Mouse (Mus musculus) lung, embryonic 15.5 days (tissue): ENCODE measurements around the gene Grik4. TPM values are rescaled to one million over a fixed set of nuclear protein-coding genes. Genes with fewer than 3 reads are reported as not detected.

Source experiments
- ATAC-seq: fragments of 200-750 bp; cut with Nextera tagmentation; 2 replicates; pipeline ENCODE4 v1.8.0; 2017; ENCODE audit warnings: moderate number of reproducible peaks, borderline replicate concordance; ENCODE audit not compliant: low FRiP score, low TSS enrichment; ENCODE audit errors: extremely low read depth
- H3K27ac ChIP-seq: fragments of 300-500 bp; sonication (generic); 2 replicates; pipeline ENCODE4 v1.5.1; 2015; ENCODE audit warnings: moderate library complexity, mild to moderate bottlenecking, inconsistent platforms
- H3K27me3 ChIP-seq: fragments of 300-500 bp; sonication (generic); 2 replicates; pipeline ENCODE4 v1.6.1; 2015; ENCODE audit warnings: inconsistent platforms
- H3K36me3 ChIP-seq: fragments of 300-500 bp; sonication (generic); 2 replicates; pipeline ENCODE4 v1.6.1; 2015; ENCODE audit warnings: inconsistent platforms
- H3K4me1 ChIP-seq: fragments of 300-500 bp; sonication (generic); 2 replicates; pipeline ENCODE4 v1.6.1; 2015; ENCODE audit warnings: inconsistent platforms
- H3K4me2 ChIP-seq: fragments of 300-500 bp; sonication (generic); 2 replicates; pipeline ENCODE4 v1.6.1; 2015; ENCODE audit warnings: inconsistent platforms, mild to moderate bottlenecking, moderate library complexity
- H3K4me3 ChIP-seq: fragments of 300-500 bp; sonication (generic); 2 replicates; pipeline ENCODE4 v1.5.1; 2015; ENCODE audit warnings: mild to moderate bottlenecking, inconsistent platforms
- H3K9ac ChIP-seq: fragments of 300-500 bp; sonication (generic); 2 replicates; pipeline ENCODE4 v1.6.1; 2015; ENCODE audit warnings: inconsistent platforms
- H3K9me3 ChIP-seq: fragments of 300-500 bp; sonication (generic); 2 replicates; pipeline ENCODE4 v1.6.1; 2016; ENCODE audit warnings: inconsistent platforms
- WGBS: fragments of 180-500 bp; shearing (Covaris S2); methylation state at CpG from one replicate; pipeline ENCODE4 v1.1.7; 2015; 5-methylcytosine and 5-hydroxymethylcytosine counted together
- polyA plus RNA-seq: library from polyadenylated mRNA; unstranded; fragments of >200 nt; fragmentation: Nextera tagmentation; extraction: Ambion mirVana; gene quantifications from 2 replicates; pipeline ENCODE4 v1.2.1, GENCODE M21; 2015

Grik4 gene
- polyA plus RNA-seq, 1 experiment from 2014 or later = 3.1 TPM

DNA sequence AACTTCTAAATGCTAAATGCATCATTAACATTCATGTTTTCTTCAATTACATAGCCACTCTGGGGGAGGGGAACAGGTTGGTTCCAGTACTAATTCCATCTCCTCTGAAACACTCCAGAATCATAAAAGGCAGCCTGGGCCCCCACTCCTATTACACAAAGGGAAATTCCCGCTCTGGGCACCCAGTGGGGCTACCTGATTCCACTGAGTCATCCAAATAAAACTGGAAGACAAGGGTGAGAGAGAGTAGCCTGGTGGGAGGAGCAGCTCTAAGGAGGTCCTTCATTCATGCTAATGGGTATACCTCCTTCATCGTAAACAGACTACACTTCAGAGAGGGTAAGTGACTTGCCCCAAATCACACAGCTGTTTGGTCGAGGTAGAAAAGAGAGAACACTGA lies 85.7 kb downstream of the Grik4 start:
- no peak for ATAC-seq
- no peak overlapping the region for H3K9ac ChIP-seq
- H3K4me1 ChIP-seq = peaks cover 32% of the 10 kb centered on the region
- WGBS = 62% methylated on average over 3 of the region's 3 CpGs
- H3K36me3 ChIP-seq = no peaks in the 10 kb centered on the region
- no peaks in the 10 kb centered on the region for H3K9me3 ChIP-seq
- H3K4me3 ChIP-seq = no peak overlapping the region
- H3K27me3 ChIP-seq = no peaks in the 10 kb centered on the region
- no peak overlapping the region for H3K27ac ChIP-seq
- no peak overlapping the region for H3K4me2 ChIP-seq

DNA sequence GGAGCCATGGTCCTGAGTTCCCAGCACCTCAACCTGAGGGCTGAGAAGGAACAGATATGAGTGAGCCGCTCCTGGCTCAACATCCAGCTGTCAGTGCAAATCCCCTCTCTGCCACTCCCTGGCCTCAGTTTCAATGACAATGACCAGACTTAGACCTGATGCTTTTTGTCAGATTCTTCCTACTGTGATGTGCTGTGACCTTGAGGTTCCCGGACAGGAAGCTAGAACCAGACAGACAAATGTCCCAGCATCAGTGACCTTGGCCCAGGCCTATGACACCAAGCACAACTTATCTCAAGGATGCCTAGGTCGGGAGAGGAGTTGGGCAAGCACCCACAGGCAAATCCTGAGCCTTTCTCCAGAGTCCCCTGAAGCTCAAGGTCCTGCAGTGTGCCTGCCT lies 86.5 kb downstream of the Grik4 start:
- H3K9me3 ChIP-seq = no peaks in the 10 kb centered on the region
- H3K27ac ChIP-seq = no peak overlapping the region
- H3K4me2 ChIP-seq = no peak overlapping the region
- H3K36me3 ChIP-seq = no peaks in the 10 kb centered on the region
- no peak for ATAC-seq
- no peaks in the 10 kb centered on the region for H3K27me3 ChIP-seq
- H3K4me3 ChIP-seq = no peak overlapping the region
- H3K4me1 ChIP-seq = peaks cover 32% of the 10 kb centered on the region
- H3K9ac ChIP-seq = no peak overlapping the region
- 73% methylated on average over 3 of the region's 3 CpGs for WGBS

DNA sequence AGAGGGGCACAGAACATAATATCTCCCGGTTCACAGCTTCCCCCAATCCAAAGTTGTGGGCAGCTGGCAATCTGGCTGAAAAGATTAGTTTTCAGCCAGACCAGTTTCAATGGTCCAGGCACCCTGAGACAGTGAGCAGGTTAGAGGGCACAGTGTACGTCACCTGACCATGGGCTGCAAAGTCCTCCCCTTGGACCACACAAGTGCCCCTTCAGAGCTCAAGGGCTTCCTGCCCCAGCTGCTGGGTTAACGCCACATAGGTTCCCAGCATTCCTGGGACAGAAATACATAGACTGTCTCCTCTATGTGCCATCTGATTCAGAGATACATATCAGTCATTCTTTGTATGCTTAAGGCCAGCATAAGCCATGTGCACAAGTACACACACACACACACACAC lies 91.2 kb downstream of the Grik4 start:
- H3K27me3 ChIP-seq = no peaks in the 10 kb centered on the region
- 69% methylated on average over 3 of the region's 3 CpGs for WGBS
- no peak overlapping the region for H3K9ac ChIP-seq
- H3K4me1 ChIP-seq = peaks cover 18% of the 10 kb centered on the region
- H3K9me3 ChIP-seq = no peaks in the 10 kb centered on the region
- H3K4me3 ChIP-seq = no peak overlapping the region
- no peaks in the 10 kb centered on the region for H3K36me3 ChIP-seq
- H3K27ac ChIP-seq = no peak overlapping the region
- H3K4me2 ChIP-seq = no peak overlapping the region
- ATAC-seq = no peak

DNA sequence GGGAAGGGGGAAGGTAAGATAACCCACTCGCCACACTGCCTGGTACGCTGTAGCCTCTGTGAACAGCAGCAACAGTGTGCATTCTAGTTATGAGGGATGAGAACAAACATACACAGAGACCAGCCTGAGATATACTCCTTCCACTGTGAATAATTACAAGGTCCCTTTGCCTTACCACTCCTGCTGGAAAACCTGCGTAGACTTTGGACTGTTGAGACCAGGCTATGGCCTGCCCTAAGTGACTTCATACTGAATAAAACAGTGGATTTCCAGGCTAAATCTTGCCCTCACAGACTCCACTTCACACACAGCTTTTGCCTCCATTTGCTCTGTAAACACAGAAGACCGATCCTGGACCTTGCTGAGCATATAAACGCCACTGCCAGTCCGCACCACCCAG lies 94.2 kb downstream of the Grik4 start:
- WGBS = 54% methylated on average over 6 of the region's 6 CpGs
- no peaks in the 10 kb centered on the region for H3K27me3 ChIP-seq
- no peak overlapping the region for H3K9ac ChIP-seq
- H3K4me3 ChIP-seq = no peak overlapping the region
- no peak; the same call in 1 of the 2 replicates for ATAC-seq
- no peaks in the 10 kb centered on the region for H3K9me3 ChIP-seq
- H3K4me1 ChIP-seq = peaks cover 25% of the 10 kb centered on the region
- H3K36me3 ChIP-seq = no peaks in the 10 kb centered on the region
- no peak overlapping the region for H3K4me2 ChIP-seq
- no peak overlapping the region for H3K27ac ChIP-seq

DNA sequence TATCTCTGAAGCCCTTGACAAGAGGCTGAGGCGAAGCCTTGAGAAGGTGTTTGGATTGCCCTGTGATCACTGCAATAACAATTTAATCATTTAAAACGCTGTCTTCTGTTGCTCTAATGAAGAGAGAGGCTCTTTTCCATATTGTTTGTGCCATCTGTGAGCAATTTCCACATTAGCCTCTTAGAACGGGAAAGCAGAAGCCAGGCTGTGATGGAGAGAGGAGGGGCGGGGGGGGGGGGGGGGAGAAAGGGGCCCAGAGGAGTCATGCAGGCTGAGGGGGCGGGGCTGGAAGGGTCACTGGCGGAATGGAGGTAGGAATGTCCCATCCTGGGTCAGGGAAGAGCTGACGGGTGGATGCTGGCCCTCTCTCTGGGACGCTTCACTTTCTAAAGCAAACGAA lies 96.2 kb downstream of the Grik4 start:
- ATAC-seq = no peak
- Histone ChIP-seq H3K27ac (no peak overlapping the region), H3K4me2 (no peak overlapping the region), H3K27me3 (no peaks in the 10 kb centered on the region), H3K4me3 (no peak overlapping the region), H3K9me3 (no peaks in the 10 kb centered on the region), H3K4me1 (peaks cover 25% of the 10 kb centered on the region), H3K36me3 (no peaks in the 10 kb centered on the region), H3K9ac (no peak overlapping the region)
- 24% methylated on average over 8 of the region's 9 CpGs for WGBS

DNA sequence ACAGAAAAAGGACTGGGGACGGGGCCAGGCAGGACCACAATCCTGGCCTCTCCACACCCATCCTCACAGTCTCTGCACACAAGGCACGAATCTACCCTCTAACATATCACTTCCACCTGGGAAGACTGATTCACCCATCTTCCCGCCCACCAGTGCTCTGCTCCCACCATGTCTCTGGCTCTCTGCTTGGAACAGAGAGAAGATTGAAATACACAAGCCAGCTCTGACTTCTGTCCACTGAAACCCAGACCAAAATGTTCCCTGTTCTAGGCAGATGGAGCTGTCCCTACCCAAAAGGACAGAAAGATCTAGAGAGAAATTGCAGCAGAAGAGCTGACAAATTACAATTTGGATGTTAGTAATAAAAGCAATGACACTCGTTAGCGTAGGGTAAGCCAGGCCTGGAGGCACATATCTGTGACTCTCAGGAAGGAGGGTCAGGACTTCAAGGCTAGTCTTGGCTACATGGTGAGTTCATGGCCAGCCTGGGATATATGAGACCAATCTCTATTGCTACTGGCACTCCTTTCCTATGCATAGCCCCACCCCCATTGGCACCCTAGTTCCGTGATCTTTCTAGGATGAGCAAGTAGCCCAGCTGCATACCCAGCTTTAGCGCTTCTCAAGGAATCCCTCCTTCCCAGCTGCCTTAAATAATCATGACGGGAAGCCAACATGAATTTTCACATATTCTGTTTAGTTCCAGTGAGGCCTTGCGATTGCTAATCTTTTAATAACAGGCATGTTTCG lies 97.4 kb downstream of the Grik4 start:
- WGBS = 71% methylated on average over 10 of the region's 10 CpGs
- Histone ChIP-seq H3K36me3 (no peaks in the 10 kb centered on the region), H3K4me2 (no peak overlapping the region), H3K27ac (no peak overlapping the region), H3K9ac (no peak overlapping the region), H3K9me3 (no peaks in the 10 kb centered on the region), H3K4me3 (no peak overlapping the region), H3K27me3 (no peaks in the 10 kb centered on the region), H3K4me1 (peaks cover 25% of the 10 kb centered on the region)
- ATAC-seq = no peak

DNA sequence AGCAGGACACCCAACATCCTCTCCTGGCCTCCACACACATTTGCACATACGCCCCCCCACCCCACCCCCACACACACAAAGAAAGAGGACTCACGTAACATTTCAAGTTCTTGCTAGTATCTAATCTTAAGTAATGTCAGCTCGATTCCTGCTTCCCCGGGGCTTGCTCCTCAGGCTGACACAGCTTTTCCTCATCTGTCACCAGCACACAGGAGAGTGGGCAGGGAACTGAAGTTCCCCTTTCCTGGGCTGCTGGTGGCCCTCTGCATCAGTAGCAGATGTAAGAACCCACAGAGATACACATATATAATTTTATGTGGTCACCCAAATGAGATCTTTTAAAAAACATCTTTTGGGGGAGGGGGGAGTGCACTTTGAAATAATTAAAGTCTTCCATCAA lies 98.2 kb downstream of the Grik4 start:
- WGBS = 43% methylated on average over 4 of the region's 4 CpGs
- H3K36me3 ChIP-seq = no peaks in the 10 kb centered on the region
- H3K4me2 ChIP-seq = no peak overlapping the region
- ATAC-seq = no peak
- H3K9me3 ChIP-seq = no peaks in the 10 kb centered on the region
- no peaks in the 10 kb centered on the region for H3K27me3 ChIP-seq
- H3K27ac ChIP-seq = no peak overlapping the region
- H3K9ac ChIP-seq = no peak overlapping the region
- H3K4me1 ChIP-seq = peaks cover 25% of the 10 kb centered on the region
- H3K4me3 ChIP-seq = no peak overlapping the region

DNA sequence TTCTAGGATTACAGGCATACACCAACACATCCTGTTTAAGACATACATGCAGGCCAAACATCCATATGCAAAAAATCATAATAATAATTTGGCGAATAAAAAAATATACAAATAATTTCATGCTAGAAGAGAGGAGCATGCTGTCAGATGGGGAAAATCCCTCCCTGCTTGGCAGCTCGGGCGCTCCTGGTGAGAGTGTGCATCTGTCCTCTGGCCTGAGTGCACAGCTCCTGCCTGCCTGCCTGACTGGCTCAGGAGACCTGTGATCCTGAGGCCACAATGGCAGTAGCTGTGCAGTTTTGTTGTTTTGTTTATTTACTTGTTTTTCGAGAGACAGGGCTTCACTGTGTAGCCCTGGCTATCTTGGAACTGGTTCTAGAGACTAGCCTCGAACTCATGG lies 100.0 kb downstream of the Grik4 start:
- Histone ChIP-seq H3K27me3 (no peaks in the 10 kb centered on the region), H3K36me3 (no peaks in the 10 kb centered on the region), H3K9me3 (no peaks in the 10 kb centered on the region), H3K27ac (no peak overlapping the region), H3K4me2 (no peak overlapping the region), H3K4me3 (no peak overlapping the region), H3K9ac (no peak overlapping the region), H3K4me1 (peaks cover 27% of the 10 kb centered on the region)
- ATAC-seq = no peak
- WGBS = 86% methylated on average over 5 of the region's 5 CpGs

DNA sequence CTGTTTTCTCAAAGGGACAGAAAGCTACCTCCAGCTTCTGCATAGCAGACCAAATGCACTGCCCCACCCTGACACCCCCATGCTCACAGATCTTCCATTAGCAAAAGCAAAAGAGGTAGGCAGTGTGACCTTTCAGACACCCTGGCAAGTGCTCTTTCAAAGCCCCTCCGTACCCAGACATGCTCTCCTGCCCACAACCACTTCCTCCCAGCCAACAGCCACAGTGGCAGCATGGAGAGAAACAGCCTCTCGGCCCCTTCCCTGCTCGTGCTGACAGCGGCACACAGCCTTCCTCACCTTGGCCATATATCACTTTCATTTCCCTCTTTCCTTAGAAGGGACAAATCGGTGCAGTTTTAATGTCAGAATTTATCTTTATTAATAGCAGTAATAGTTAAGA lies 106.0 kb downstream of the Grik4 start:
- Histone ChIP-seq H3K4me1 (peaks cover 26% of the 10 kb centered on the region), H3K27me3 (no peaks in the 10 kb centered on the region), H3K9ac (no peak overlapping the region), H3K36me3 (no peaks in the 10 kb centered on the region), H3K27ac (no peak overlapping the region), H3K4me3 (no peak overlapping the region), H3K4me2 (no peak overlapping the region), H3K9me3 (no peaks in the 10 kb centered on the region)
- WGBS = 57% methylated on average over 5 of the region's 5 CpGs
- no peak for ATAC-seq

DNA sequence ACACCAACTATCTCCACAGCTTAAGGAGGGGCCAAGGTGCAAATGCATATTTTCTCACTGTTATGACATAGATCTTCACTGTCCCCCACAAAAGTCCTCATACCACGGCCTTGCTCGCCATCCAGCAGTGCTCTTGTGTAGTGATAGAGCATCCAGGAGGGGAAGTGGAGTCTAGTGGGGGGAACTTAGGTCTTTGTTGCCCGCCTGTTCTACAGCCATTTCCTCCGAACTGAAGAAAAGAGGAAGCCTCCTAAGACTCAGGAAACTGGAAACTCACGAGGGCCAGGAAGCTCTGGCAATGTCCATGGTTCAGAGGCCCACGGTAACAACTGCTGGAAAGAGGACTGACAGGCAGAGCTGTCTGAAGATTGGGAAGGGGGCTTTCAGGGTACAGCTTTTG lies 106.8 kb downstream of the Grik4 start:
- H3K4me3 ChIP-seq = no peak overlapping the region
- no peaks in the 10 kb centered on the region for H3K27me3 ChIP-seq
- 53% methylated on average over 6 of the region's 6 CpGs for WGBS

DNA sequence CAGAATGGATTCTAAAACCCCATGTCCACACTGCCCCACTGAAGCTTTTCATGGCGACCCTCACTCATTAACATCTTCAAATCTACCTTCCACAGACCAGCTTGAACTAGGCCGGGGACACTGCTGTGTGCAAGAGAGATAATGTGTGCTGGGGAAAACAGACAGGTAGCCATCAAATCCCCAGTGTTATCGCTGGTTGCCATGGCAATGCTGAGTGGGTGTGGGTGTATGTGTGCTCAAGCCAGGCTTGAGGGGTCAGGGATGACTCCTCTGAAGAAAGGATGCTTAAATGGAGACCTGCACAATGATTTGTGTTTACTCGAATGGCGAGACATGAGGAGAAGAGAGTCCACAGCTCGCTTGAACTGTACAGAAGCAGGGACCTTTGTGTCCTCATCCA lies 112.7 kb downstream of the Grik4 start:
- Histone ChIP-seq H3K9ac (no peak overlapping the region), H3K36me3 (no peaks in the 10 kb centered on the region), H3K4me2 (no peak overlapping the region), H3K27me3 (no peaks in the 10 kb centered on the region), H3K4me1 (no peaks in the 10 kb centered on the region), H3K4me3 (no peak overlapping the region), H3K9me3 (no peaks in the 10 kb centered on the region), H3K27ac (no peak overlapping the region)
- 57% methylated on average over 6 of the region's 6 CpGs for WGBS
- ATAC-seq = no peak

More for the DNA sequence above, 106.8 kb downstream of the Grik4 start:
- peaks cover 26% of the 10 kb centered on the region for H3K4me1 ChIP-seq
- no peak for ATAC-seq
- no peaks in the 10 kb centered on the region for H3K9me3 ChIP-seq
- no peak overlapping the region for H3K27ac ChIP-seq
- H3K4me2 ChIP-seq = no peak overlapping the region
- H3K36me3 ChIP-seq = no peaks in the 10 kb centered on the region
- H3K9ac ChIP-seq = no peak overlapping the region

DNA sequence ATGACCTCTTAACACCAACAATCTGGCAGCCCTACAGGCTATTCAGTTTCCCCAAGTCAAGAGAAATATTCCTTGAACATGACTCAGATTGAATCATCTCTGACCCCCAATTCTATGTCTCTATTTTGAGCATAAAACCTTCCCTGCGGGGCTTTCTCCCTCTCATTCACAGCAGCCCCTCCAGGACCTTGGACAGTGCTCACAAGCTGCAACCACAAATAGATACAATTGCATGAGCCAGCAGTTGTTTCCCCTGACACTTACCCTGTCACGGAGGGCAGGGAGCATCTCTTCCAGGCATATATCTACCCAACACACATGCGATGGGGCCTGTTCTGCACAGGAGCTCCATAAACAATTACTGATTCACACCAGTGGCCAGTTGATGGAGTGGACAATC lies 125.0 kb downstream of the Grik4 start:
- 41% methylated on average over 3 of the region's 3 CpGs for WGBS
- Histone ChIP-seq H3K9ac (no peak overlapping the region), H3K27ac (no peak overlapping the region), H3K36me3 (no peaks in the 10 kb centered on the region), H3K4me1 (no peaks in the 10 kb centered on the region), H3K4me2 (no peak overlapping the region), H3K4me3 (no peak overlapping the region), H3K9me3 (no peaks in the 10 kb centered on the region), H3K27me3 (no peaks in the 10 kb centered on the region)
- ATAC-seq = no peak

DNA sequence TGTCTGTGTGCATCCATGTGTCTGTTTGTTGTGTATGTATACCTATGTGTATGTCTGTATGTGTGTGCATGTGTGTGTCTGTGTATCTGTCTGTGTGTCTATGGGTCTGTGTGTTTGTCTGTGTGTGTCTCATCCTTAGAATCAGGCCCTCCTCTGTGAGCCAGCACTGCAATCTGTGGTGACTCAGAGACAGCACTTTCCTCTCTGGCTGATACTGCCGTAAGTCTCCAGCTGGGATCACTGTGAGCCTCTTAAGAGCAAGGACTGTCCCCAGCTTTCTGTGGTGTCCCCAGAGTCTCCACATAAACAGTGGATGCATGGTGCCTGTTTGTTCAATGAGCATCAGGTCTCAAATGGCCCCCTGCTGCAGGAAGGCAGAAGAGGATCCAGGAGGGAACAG lies 127.5 kb downstream of the Grik4 start:
- WGBS = 68% methylated on average over 1 of the region's 1 CpGs
- H3K4me3 ChIP-seq = no peak overlapping the region
- H3K36me3 ChIP-seq = no peaks in the 10 kb centered on the region
- no peak overlapping the region for H3K4me2 ChIP-seq
- no peak for ATAC-seq
- H3K4me1 ChIP-seq = no peaks in the 10 kb centered on the region
- no peak overlapping the region for H3K9ac ChIP-seq
- H3K27ac ChIP-seq = no peak overlapping the region
- H3K9me3 ChIP-seq = no peaks in the 10 kb centered on the region
- H3K27me3 ChIP-seq = no peaks in the 10 kb centered on the region
